Mouse (Mus musculus) CH12.LX (cell line): Measurements from ENCODE around the gene Hnrnpa1.

ENCODE experiments used
- EP300 ChIP-seq: IDR thresholded peaks from 2 replicates; pipeline ENCODE4 v1.6.1; 2011; ENCODE audit warnings: low read length, improper control_type of control experiment
- GABPA ChIP-seq: IDR thresholded peaks from 2 replicates; pipeline ENCODE4 v1.6.1; 2012; ENCODE audit warnings: low read depth, low read length, improper control_type of control experiment, inconsistent platforms; ENCODE audit not compliant: insufficient replicate concordance
- POLR2A ChIP-seq: IDR thresholded peaks from 2 replicates; pipeline ENCODE4 v1.6.1; 2011; ENCODE audit warnings: low read depth, mild to moderate bottlenecking, improper control_type of control experiment, low read length

- TF ChIP-seq POLR2A (no peak), EP300 (no peak), GABPA (no peak)
Measured at GRCm38 (mm10) chr15:103279750-103280149, 39.5 kb downstream of the Hnrnpa1 start.
